Mouse (Mus musculus) cerebellum, adult 2 months (tissue): ENCODE results near the gene Arhgap33.

Source experiments
- CTCF ChIP-seq: fragments of 200-500 bp; IDR thresholded peaks from 2 replicates; pipeline ENCODE4 v1.5.1; 2011; ENCODE audit warnings: low read depth, mild to moderate bottlenecking, control low read depth, low read length, moderate library complexity, borderline replicate concordance; ENCODE audit not compliant: insufficient read depth
- POLR2A ChIP-seq: fragments of 200-500 bp; IDR thresholded peaks from 2 replicates; pipeline ENCODE4 v1.6.1; 2011; ENCODE audit warnings: low read length, control low read depth, borderline replicate concordance; ENCODE audit not compliant: insufficient read depth

- TF ChIP-seq CTCF (no peak), POLR2A (no peak)
Measured at GRCm38 (mm10) chr7:30522871-30523270, 12.0 kb downstream of the Arhgap33 start.
